Mouse (Mus musculus) adrenal gland, postnatal 10 days (tissue): ENCODE measurements around the gene Ackr1. TPM values are rescaled to one million over a fixed set of nuclear protein-coding genes. Genes with fewer than 3 reads are reported as not detected.

Source experiments
- DNase-seq: peaks from one replicate; pipeline ENCODE4 v3.0.0; 2021; ENCODE audit warnings: mixed read lengths
- long read RNA-seq, 2 experiments: library from polyadenylated mRNA; stranded (forward); transcript quantifications; one replicate each; pipeline ENCODE4 v2.0.0; 2021
- total RNA-seq, 2 experiments: library from RNA; stranded (reverse); gene quantifications; 2 replicates each; pipeline ENCODE4 v1.2.3; 2021

Gene Ackr1
- 1 to 10 TPM; 4.5 to 5.5 TPM for total RNA-seq
- long read RNA-seq, experiment 1, partial matches to known transcripts, result 0 of 1 reads
- long read RNA-seq, experiment 1, other reads (novel, unspliced or antisense), result 0 of 1 reads
- long read RNA-seq, experiment 2, partial matches to known transcripts, result 0 of 1 reads
- long read RNA-seq, experiment 2, other reads (novel, unspliced or antisense), result 1 of 1 reads

DNA sequence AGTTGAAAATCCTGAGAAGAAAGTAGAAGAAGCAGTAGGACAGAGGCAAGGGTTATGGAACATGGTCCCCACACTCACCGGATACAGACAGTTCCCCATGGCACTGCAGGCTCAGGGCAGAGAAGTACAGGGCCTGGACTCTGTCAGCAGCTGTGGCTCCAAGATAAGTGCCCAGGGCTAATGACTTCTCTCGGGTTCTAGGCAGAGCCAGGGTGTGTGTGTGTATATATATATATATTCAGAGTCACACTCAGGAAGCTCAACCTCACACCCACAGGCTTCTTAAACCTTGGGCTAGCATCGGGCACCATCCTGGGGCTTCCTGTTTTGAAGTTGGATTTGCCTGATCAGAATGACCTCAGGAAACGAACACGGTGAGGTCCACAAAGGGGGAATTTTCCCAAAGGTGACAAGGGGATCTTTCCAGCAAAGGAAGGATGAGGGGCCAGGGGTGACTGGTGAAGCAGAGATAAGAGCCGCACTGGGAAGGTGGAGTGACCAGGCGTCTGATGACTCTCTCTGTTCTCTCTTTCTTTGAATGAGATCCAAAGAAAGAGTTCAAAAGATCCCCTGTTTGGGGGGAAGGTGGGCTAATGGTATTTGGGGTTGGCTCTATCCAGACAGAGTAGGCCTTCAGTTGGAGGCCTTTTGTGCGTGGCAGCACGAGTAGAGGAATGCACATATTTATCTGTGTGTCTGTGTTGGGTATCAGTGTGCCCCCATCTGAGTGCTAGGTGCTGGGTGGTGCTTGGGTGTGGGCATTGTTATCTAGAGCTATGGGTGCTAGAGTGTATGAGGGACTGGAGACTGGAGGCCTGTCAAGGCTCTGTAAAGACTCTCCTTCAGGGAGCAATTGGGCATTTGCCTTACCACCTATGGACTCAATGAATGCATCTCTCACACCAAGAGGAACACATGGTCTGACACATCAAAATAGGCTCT lies at the start of gene Ackr1:
Gene Ackr1, minus strand, starts transcription at position 439 of the 942 bp plus-strand sequence.
- DNase-seq, result no peak

DNA sequence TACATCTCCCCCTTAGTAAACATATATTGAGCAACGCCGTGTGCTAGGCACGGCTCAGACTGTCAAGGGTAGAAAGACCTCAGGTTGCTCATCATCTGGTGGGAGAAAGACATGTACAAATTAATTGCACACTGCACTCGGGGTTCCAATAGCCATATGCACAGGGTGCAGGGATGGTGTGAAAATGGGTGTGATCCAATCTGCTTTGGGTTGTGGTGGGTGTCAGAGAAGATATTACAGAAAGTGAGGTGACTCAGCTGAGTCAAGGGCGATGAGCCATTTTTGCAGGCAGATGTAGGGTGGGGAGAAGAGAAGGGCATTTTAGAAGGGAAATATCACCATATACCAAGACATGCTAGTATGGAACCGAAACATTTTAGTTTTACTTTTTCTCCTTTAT lies 47.9 kb upstream of the Ackr1 start:
- DNase-seq, result no peak

DNA sequence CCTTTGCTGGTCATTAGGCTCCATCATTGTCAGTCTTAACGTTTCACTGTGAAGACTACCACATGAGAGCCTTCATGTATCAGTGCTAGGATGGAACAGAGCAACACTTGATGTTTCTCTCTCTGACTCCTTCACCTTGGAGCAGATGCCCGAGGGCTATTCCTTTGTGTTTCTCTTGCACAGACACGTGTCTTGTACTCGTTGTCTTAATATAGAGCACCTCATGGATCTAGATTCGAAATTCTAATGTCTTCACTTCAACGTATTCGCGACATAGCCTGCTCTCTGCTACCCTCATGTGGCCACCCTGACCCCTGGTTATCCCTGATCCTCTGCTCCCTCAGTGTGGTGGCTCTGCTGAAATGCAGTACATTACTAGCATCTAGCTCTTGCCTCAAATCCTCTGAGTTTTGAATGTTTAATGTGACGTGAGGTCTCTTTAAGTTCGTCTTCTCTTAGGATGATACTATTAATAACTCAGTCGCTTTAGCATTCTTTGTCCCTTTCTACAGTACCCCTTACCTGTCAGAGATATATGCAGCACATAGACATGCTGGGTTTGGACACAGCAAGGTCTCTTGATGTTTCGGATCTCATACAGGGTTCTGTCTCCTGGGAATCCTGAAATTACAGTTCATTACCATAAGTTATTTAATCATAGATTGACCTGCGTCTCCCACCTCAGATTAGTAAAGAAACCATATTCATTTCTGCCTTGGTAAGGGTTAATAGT lies 44.0 kb upstream of the Ackr1 start:
- DNase-seq, result peak; percentile 76

DNA sequence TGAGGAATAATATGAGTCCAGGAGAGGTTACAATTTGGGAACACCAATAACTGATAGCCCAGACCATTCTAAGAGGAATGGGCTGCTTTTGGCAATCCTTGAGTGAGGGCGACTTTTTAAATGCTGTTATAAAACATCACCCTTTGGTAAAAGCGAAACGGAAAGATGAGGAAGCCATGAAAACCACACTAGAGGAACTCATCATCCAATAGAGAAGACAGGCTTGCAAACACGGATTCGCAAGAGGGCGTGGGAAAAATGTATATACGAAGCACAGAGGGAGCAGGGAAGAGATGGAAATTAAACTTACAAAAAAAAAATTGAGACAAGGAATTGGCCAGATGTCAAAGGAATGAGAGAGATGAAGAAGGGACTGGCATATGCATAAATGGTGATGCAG lies 40.5 kb upstream of the Ackr1 start:
- DNase-seq, result no peak

DNA sequence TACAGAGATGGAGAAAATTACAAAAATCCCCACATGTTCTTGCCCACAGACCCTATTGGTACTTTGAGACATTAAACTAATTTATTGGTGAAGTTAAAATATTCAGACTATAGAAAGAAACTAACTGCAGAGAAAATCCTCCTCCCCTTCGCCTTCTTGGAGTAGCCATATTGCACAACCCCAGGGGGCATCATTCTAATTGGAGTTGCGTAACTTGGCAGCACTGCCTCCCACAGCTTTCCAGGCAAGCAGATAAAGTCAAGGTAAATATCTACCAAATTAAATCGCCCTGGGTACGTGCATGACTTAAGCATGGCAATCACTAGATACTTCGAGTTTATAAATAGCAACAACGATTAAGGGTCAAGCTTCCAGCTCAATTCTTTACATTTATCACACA lies 38.0 kb upstream of the Ackr1 start:
- no peak for DNase-seq

DNA sequence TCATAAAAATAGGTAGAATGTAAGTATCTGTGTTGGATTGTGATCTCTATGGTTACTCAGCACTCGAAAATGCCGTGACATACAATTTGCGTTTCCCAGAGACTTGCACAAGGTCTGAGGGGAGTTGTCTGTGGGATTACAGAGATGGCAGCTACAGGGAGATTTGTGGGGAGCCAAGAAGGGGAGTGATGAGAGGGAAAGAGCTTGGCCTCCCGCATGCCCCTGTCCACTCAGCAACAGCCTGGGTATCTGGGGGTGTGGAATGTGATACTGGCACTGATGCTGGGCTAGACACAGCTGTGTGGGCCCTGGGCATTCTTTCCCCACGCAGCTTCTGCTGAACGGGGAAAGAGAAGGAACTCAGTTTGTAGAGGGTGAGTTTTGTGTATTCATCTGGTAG lies 36.9 kb upstream of the Ackr1 start:
- no peak for DNase-seq

DNA sequence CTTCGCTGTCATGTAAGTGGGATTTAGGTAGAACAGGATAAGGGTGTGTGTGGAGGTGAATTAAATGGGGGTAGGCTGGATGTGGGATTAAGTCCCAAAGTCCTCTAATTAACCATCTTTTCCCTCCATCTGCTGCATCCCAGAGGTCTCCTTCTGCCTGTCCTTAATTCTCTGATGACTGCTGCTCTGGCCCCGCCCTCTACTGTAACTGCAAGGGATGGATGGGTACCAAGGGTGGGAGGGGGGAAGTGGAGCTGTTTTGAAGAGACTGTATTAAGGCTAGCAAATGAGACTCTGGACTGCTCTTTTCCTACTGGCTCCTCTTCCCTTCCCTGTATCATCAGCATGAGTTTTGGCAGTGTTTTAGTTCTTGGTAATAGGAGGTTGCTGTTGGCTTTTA lies 36.1 kb upstream of the Ackr1 start:
- DNase-seq, result no peak

DNA sequence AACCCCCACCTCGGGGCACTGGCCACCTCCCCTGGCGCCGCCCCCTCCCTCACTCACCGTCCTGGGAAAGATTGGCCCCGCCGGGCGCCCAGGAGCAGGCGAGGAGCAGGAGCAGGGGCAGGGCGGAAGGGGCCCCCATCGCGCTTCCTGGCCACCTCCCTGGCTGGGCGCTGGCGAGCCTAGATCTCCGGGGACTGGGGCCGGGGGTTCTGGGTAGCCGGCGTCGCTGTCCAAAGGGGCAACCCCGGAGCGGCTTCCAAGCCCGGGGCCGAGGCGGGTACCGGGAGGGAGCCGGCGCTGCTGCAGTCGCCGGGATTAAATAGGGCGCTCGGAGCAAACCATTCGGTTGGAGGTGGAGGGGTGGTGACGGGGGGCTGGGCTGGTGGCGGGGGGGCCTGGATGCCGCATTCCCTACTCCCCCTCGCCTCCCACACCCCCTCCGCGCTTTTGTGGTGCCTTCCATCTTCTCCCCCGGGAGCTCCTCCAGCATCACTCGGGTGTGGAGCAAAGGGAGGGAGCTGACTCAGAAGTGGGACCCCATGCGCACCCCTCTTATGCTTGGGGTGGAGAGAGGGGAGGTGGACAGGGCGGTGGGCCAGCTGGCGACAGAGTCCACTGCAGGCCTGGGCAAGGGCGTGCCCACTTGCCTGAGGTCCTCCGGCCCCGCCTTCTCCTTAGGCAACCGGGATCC lies 34.0 kb upstream of the Ackr1 start, which contains the start of gene Cadm3:
Gene Cadm3, minus strand, starts transcription at position 340 of the 691 bp plus-strand sequence.
- DNase-seq, result peak; percentile 12

DNA sequence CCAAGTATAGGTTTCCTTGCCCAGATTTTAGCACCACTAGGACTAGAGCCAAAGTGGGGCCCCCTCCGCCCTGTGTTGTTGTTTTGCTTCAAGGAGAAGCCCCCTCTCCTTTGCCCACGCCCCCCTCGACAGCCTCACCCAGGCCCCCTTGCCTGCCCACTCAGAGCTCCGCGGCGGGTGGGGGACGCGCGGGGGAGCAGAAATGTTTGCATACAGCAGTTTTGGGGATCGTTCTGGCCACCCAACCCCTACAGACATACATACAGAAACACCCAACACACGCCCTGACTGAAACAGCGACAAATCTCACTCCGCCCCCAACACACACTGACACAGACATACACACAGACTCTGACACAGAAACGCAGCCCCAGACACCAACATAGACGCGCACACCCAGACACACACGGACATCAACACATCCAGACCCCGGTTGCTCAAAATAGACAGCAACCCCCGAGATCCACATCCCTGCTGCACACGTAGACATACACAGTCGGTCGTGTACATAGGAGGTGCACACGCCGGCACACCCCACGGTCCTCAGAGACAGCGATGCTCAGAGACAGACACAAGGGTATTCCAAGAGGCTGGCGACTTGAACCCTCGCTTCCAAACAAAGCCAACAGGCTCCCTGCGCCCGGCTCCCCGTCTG lies 33.3 kb upstream of the Ackr1 start:
- no peak for DNase-seq

DNA sequence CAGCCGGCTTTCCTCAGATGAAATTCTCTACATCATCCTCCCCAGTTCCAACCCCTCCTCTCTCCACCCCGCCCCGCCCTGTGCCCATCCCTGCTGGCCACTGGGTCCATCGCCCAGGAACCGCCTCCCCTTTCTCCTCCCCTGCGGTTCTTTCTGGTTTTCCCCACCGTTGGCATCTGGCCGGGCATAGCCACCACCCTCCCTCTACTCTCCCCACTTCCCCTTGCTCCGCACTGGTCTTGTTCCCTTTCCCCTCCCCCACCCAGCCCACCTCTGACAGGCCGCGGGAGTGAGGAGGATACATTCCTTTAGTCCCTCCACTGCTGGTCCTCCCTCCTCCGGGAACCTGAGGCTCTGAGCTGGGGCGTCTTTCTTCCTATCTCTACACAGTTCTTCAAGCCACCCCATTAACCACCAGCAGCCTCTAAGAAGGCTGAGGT lies 32.4 kb upstream of the Ackr1 start:
- peak; percentile 3 for DNase-seq

DNA sequence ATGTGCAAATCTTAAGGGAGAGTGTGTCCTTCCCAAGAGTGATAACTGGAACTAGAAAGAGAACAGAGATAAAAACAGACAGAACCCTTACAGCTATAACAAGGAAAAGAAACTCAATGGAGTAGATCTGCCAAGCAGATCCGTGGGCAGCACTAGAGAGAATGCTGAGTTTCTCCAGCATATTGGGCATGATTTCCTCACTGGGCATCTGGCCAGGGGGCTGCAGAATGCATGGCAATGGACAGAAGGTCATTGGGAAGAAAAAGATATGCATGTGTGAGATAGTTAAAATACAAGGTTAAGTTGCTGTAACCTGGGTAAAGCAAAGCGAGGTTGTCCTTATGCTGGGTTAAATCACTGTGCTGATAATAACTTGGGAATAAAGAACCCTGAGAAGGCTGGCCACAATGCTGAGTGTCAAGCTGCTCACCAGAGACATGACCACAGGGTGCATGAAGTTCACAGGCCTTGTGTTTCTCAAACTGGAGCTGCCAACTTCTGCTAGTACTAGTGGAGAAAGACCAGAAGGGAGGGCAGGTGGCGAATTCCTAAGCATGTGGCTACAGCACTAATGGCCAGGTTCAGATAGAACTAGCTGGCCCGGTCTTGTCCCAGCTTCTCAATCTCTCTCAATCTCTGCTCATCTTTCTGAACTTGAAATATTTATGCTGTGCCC lies 30.7 kb upstream of the Ackr1 start:
- DNase-seq, result peak; percentile 14

DNA sequence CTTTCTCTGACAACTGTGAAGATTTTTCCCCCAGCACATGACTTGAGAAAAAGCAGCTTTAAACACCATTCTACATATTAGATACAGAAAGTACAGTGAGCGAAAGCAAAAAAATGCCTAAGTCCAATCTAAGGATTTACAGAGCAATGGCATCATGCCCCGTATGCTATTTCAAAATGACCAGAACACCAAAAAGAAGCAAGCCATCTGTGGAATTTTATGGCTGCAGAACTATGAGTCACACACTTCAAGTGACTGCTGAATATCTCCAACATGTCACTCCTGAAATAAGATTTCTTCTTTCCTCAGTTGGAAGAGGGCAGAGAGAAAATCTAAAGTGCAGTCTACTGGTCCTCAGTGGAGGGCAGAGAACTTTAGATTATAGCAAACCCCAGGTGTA lies 29.9 kb upstream of the Ackr1 start:
- DNase-seq, result no peak

DNA sequence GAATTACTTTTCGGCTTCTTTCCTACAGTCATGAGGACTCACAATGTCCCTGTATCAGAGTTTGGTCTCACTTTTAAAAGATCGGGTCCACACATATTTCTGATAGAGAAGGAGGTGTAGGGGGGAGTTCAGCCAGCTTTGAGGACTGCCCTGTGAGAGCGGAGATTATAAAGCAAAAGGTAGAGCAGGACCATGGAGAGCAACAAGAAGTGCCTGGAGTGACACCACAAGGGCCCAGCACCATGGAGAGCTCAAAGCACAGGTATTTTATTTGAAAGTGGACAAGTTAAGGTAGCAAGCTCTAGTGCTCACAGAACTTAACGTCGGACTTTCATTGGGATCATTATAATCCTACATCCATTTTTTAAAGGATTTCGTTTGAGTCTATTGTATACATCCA lies 28.1 kb upstream of the Ackr1 start:
- DNase-seq, result peak; percentile 76

DNA sequence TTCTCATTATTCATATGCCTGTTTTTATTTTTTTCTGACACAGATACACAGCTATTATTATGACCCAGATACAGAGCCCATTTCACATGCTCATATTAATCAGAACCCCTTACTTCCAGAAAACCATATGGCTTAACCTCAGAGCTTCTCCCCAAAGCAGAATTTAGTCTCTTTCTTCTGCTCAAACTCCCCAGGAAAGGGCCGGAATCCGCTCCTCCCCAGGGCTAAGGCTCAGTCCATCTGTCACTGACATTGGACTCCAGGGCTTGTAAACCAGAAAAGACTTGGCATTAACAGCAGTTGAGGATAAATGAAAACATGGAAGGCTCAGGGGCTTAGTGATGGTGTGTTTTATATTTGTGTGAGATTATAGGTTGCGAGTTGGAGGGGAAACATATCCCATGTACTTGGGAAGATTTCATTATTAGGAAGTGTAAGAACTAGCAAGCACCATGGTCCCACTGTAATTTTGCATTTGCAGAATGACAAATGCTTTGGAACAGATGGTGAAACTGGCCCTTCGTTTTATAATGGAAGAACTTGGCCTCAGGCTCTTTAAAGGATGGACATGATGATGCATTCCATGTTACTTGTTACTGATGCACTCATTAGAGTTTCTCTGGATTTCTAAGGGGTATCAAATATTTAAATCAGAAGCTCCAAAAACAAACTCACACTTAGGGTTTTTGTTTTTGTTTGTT lies 26.2 kb upstream of the Ackr1 start:
- DNase-seq, result no peak

DNA sequence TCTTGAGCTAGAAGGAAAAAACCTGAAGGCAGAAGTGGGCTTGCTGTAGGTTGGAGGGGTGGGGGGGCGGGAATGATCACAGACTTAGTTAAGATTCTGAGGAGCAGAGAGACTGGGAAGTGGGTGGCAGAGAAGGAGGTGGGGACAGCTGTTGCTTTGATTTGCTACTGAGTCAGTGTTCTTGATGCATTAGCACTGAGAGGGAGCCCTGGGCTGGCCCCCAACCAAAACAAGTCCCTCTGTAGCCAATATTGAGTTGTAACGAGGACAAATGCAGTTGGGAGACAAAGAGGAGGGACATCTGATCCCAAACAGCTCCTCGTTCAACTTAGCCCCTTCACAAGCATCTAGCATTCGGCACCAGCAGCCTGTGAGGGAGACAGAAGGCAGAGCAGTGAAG lies 24.2 kb upstream of the Ackr1 start:
- no peak for DNase-seq

DNA sequence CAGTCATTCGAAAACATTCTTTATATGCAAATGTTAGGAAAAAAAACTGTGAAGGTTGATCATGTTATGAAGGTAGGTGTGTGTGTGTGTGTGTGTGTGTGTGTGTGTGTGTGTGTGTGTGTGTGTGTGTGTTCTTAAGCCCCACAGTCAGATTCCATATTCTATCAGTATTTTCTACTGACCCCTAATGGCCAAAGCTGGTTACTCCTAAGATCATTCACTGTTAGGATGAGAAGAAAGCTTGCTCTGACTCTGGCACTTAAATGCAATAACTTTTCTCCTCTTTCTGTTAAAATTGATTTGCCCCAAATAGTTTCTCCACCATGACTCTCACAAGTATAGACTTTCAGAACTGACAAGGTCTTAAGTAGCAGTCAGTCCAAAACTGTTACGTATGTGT lies 23.1 kb upstream of the Ackr1 start:
- no peak for DNase-seq

DNA sequence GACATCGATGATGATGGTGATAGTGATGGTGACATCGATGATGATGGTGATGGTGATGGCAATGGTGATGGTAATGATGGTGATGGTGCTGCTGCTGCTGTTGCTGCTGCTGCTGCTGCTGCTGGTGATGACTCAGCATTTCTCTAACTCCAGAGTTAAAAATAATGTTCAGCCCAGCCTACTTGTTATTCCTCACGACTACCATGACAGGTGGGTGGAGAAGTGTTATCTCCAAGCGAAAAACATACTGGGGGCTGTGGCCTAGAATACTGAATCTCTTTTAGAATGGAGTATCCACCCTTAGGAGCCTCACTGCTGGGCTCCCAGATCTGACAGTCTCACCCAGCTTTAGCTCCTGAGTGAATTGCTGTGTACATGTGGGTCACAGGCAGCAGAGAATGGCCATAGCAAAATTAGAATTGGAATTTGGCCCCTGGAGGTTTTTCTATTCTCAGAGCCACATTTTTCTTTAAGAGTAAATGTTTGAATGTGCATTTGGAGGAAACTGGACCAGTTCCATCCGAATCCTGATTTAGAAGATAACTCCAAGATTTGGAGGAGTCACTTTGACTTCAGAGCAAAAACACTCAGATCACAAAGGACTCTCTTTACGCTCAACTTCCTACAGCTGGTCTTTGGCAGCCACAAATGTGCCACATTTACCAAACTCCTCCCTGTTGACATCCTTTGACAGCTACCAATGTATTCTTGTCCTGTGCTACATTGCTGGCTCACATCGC lies 21.7 kb upstream of the Ackr1 start:
- DNase-seq, result no peak

DNA sequence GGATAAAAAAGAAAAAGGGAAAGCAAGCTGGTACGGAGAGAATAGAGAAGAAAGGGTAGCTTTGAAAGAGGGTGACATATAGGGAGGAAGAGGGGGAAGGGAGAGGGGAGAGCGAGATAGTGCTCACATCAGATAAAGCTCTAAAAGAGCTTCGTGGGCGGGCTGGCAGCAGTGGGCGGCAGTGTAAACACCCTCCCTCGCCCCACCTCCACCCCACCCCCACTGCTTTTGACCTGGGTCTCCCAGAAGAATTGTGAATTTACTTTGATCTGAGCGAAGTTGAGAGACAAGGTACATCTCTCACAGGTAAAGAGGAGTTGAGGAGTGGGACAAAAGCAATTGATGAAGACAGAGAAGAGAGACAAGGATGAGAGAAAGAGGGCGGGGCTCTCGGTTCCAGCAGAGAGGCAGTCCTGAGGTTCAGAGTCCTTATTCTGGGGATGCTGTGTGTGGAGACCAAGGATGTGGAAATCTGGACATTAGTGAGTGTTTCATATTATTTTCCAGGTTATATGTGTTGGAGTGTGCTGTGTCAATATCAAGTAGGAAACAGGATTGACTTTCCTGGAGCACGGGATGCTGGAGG lies 16.9 kb upstream of the Ackr1 start, which contains the start of gene Aim2:
Gene Aim2, plus strand, starts transcription at position 508 of the 586 bp plus-strand sequence.
- no peak for DNase-seq

DNA sequence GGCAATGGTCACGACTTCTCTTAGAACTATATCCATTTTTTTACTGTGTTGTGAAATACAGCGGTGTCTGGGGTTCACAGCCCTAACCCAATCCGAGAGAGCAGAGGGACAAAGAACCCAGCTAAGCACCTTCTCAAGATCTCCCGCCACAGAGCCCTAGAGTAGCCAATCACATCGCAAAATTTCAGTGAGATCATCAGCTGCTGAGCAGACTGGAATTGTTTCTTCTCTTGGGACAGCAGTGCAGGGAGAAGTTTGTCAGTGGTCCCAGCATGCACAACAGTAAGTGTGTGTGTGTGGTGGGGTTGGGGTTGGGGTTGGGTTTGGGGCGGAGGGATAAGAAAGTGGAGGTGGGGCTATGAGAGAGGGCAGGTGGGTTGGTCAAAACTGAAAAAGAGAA lies 16.4 kb upstream of the Ackr1 start:
- peak; percentile 58 for DNase-seq
